Mouse (Mus musculus): ENCODE measurements at regions not wholly inside any gene's neighbourhood (a gene's known extent, or its start where the extent isn't known, plus 50 kb on each side); places are given as distances from the start of the nearest gene placed in this dataset.

- H3K27me3 ChIP-seq, result peaks cover 4% of the 10 kb centered on the region; the same call in 1 of the 2 replicates
- no peaks in the 10 kb centered on the region for H3K36me3 ChIP-seq
- 0 out of 2 replicates have a peak, but pooled peaks cover 4% of the 10 kb centered on the region for H3K4me1 ChIP-seq (replicated peaks)
- H3K9ac ChIP-seq, result no peak overlapping the region
- no peak overlapping the region for H3K4me3 ChIP-seq
- no peak for ATAC-seq (ENCODE audit: low FRiP score, low read depth)
- H3K4me2 ChIP-seq, result no peak overlapping the region
- 79% methylated on average over 5 of the region's 5 CpGs for WGBS
- H3K9me3 ChIP-seq, result no peaks in the 10 kb centered on the region
- no peak overlapping the region for H3K27ac ChIP-seq (replicated peaks)
These were observed 53.1 kb upstream of the Glis3 start for GRCm38 (mm10) chr19:28732998-28733397.

- no peak overlapping the region for H3K4me2 ChIP-seq
- H3K36me3 ChIP-seq, result no peaks in the 10 kb centered on the region
- H3K4me3 ChIP-seq, result no peak overlapping the region
- H3K4me1 ChIP-seq (replicated peaks), result 0 out of 2 replicates have a peak, but pooled peaks cover 4% of the 10 kb centered on the region
- H3K27ac ChIP-seq (replicated peaks), result no peak overlapping the region
- no peaks in the 10 kb centered on the region for H3K27me3 ChIP-seq
- no peaks in the 10 kb centered on the region for H3K9me3 ChIP-seq
- no peak for ATAC-seq (ENCODE audit: low FRiP score, low read depth)
- WGBS, result 69% methylated on average over 6 of the region's 6 CpGs
- H3K9ac ChIP-seq, result no peak overlapping the region
These were observed 53.9 kb upstream of the Glis3 start for GRCm38 (mm10) chr19:28733781-28734180.

GRCm38 (mm10) chr19:28743176-28743793 lies 63.4 kb upstream of the Glis3 start:
- H3K27ac ChIP-seq (replicated peaks), result no peak overlapping the region
- H3K4me3 ChIP-seq, result no peak overlapping the region
- no peak for ATAC-seq (ENCODE audit: low FRiP score, low read depth)
- no peak overlapping the region for H3K9ac ChIP-seq
- H3K4me1 ChIP-seq (replicated peaks), result no peaks in the 10 kb centered on the region
- no peak overlapping the region for H3K4me2 ChIP-seq
- no peaks in the 10 kb centered on the region for H3K27me3 ChIP-seq
- no peaks in the 10 kb centered on the region for H3K9me3 ChIP-seq
- H3K36me3 ChIP-seq, result no peaks in the 10 kb centered on the region
- WGBS, result 83% methylated on average over 5 of the region's 5 CpGs

GRCm38 (mm10) chr19:28745105-28745504 lies 65.2 kb upstream of the Glis3 start:
- no peaks in the 10 kb centered on the region for H3K9me3 ChIP-seq
- whole genome bisulfite sequencing, result 86% methylated on average over 2 of the region's 2 CpGs
- H3K4me3 ChIP-seq, result no peak overlapping the region
- no peaks in the 10 kb centered on the region for H3K4me1 ChIP-seq (replicated peaks)
- H3K9ac ChIP-seq, result no peak overlapping the region
- H3K36me3 ChIP-seq, result no peaks in the 10 kb centered on the region
- no peak overlapping the region for H3K27ac ChIP-seq (replicated peaks)
- ATAC-seq (ENCODE audit: low FRiP score, low read depth), result no peak
- no peaks in the 10 kb centered on the region for H3K27me3 ChIP-seq
- no peak overlapping the region for H3K4me2 ChIP-seq

- WGBS, result 49% methylated on average over 8 of the region's 8 CpGs
- Histone ChIP-seq H3K27ac (replicated peaks) (no peak overlapping the region), H3K4me3 (no peak overlapping the region), H3K4me1 (replicated peaks) (no peaks in the 10 kb centered on the region), H3K9me3 (no peaks in the 10 kb centered on the region), H3K9ac (no peak overlapping the region), H3K27me3 (no peaks in the 10 kb centered on the region), H3K36me3 (no peaks in the 10 kb centered on the region), H3K4me2 (no peak overlapping the region)
- ATAC-seq (ENCODE audit: low FRiP score, low read depth), result no peak
These were observed 65.7 kb upstream of the Glis3 start for GRCm38 (mm10) chr19:28745534-28745933.

GRCm38 (mm10) chr19:28751091-28751490 lies 71.2 kb upstream of the Glis3 start:
- Histone ChIP-seq H3K4me2 (no peak overlapping the region), H3K27ac (replicated peaks) (no peak overlapping the region), H3K9ac (no peak overlapping the region), H3K4me1 (replicated peaks) (no peaks in the 10 kb centered on the region), H3K4me3 (no peak overlapping the region), H3K36me3 (no peaks in the 10 kb centered on the region), H3K27me3 (no peaks in the 10 kb centered on the region), H3K9me3 (no peaks in the 10 kb centered on the region)
- ATAC-seq (ENCODE audit: low FRiP score, low read depth), result no peak
- WGBS, result 88% methylated on average over 8 of the region's 8 CpGs

GRCm38 (mm10) chr19:28758854-28759253 lies 76.0 kb upstream of the Slc1a1 start:
- Histone ChIP-seq H3K27ac (replicated peaks) (0 out of 2 replicates have a peak overlapping the region, but pooled peaks have one; percentile 25), H3K27me3 (no peaks in the 10 kb centered on the region), H3K4me3 (no peak overlapping the region), H3K4me2 (no peak overlapping the region), H3K9ac (no peak overlapping the region), H3K36me3 (no peaks in the 10 kb centered on the region), H3K9me3 (no peaks in the 10 kb centered on the region), H3K4me1 (replicated peaks) (no peaks in the 10 kb centered on the region)
- peak; percentile 88 for ATAC-seq (ENCODE audit: low FRiP score, low read depth)
- 28% methylated on average over 7 of the region's 7 CpGs for WGBS

GRCm38 (mm10) chr19:28764795-28765360 lies 70.0 kb upstream of the Slc1a1 start:
- Histone ChIP-seq H3K9ac (no peak overlapping the region), H3K4me1 (replicated peaks) (no peaks in the 10 kb centered on the region), H3K27ac (replicated peaks) (no peak overlapping the region), H3K4me2 (no peak overlapping the region), H3K9me3 (no peaks in the 10 kb centered on the region), H3K4me3 (no peak overlapping the region), H3K27me3 (no peaks in the 10 kb centered on the region), H3K36me3 (no peaks in the 10 kb centered on the region)
- ATAC-seq (ENCODE audit: low FRiP score, low read depth), result no peak
- WGBS, result 82% methylated on average over 11 of the region's 11 CpGs

- 39% methylated on average over 5 of the region's 5 CpGs for WGBS
- no peak overlapping the region for H3K4me2 ChIP-seq
- no peaks in the 10 kb centered on the region for H3K4me1 ChIP-seq (replicated peaks)
- H3K9ac ChIP-seq, result no peak overlapping the region
- H3K27me3 ChIP-seq, result no peaks in the 10 kb centered on the region
- ATAC-seq (ENCODE audit: low FRiP score, low read depth), result peak; percentile 69
- no peaks in the 10 kb centered on the region for H3K36me3 ChIP-seq
- H3K9me3 ChIP-seq, result no peaks in the 10 kb centered on the region
- H3K27ac ChIP-seq (replicated peaks), result no peak overlapping the region
- no peak overlapping the region for H3K4me3 ChIP-seq
These were observed 66.6 kb upstream of the Slc1a1 start for GRCm38 (mm10) chr19:28768218-28768617.

- Histone ChIP-seq H3K4me1 (replicated peaks) (no peaks in the 10 kb centered on the region), H3K4me2 (no peak overlapping the region), H3K9me3 (no peaks in the 10 kb centered on the region), H3K9ac (no peak overlapping the region), H3K27ac (replicated peaks) (no peak overlapping the region), H3K4me3 (no peak overlapping the region), H3K27me3 (no peaks in the 10 kb centered on the region), H3K36me3 (no peaks in the 10 kb centered on the region)
- WGBS, result 84% methylated on average over 12 of the region's 12 CpGs
- no peak for ATAC-seq (ENCODE audit: low FRiP score, low read depth)
These were observed 64.4 kb upstream of the Slc1a1 start for GRCm38 (mm10) chr19:28770419-28770818.

GRCm38 (mm10) chr19:28771836-28772235 lies 63.0 kb upstream of the Slc1a1 start:
- no peak overlapping the region for H3K9ac ChIP-seq
- no peaks in the 10 kb centered on the region for H3K27me3 ChIP-seq
- ATAC-seq (ENCODE audit: low FRiP score, low read depth), result no peak
- H3K9me3 ChIP-seq, result no peaks in the 10 kb centered on the region
- H3K27ac ChIP-seq (replicated peaks), result no peak overlapping the region
- no peak overlapping the region for H3K4me3 ChIP-seq
- no peak overlapping the region for H3K4me2 ChIP-seq
- 25% methylated on average over 7 of the region's 7 CpGs for WGBS
- no peaks in the 10 kb centered on the region for H3K36me3 ChIP-seq
- no peaks in the 10 kb centered on the region for H3K4me1 ChIP-seq (replicated peaks)

GRCm38 (mm10) chr19:28772840-28773570 lies 61.8 kb upstream of the Slc1a1 start:
- WGBS, result 55% methylated on average over 9 of the region's 9 CpGs
- H3K4me1 ChIP-seq (replicated peaks), result no peaks in the 10 kb centered on the region
- no peaks in the 10 kb centered on the region for H3K36me3 ChIP-seq
- no peaks in the 10 kb centered on the region for H3K9me3 ChIP-seq
- no peak overlapping the region for H3K27ac ChIP-seq (replicated peaks)
- H3K27me3 ChIP-seq, result no peaks in the 10 kb centered on the region
- no peak overlapping the region for H3K4me2 ChIP-seq
- no peak overlapping the region for H3K4me3 ChIP-seq
- no peak for ATAC-seq (ENCODE audit: low FRiP score, low read depth)
- no peak overlapping the region for H3K9ac ChIP-seq
